Mouse (Mus musculus): ENCODE measurements around the gene Gm3149. TPM values are rescaled to one million over a fixed set of nuclear protein-coding genes. Genes with fewer than 3 reads are reported as not detected.
"Not testable (repeated sequence)": the region's sequence is repeated elsewhere in the genome, so short reads cannot be mapped to it uniquely, and the experiment has no call there.

Gene Gm3149
- polyA plus RNA-seq (2015; fragmentation: Nextera tagmentation; extraction: Ambion mirVana): 0.11 TPM in 1 of 2 replicates, not detected in the other

- not testable (repeated sequence) for H3K27me3 ChIP-seq (ENCODE audit: control insufficient read depth, insufficient read depth, low read length); H3K4me3 ChIP-seq (ENCODE audit: low read depth, low read length); H3K9me3 ChIP-seq (ENCODE audit: control insufficient read depth, low read length); H3K4me2 ChIP-seq (replicated peaks; ENCODE audit: low read depth); H3K36me3 ChIP-seq (ENCODE audit: control insufficient read depth, insufficient read depth, low read length); H3K27ac ChIP-seq (replicated peaks); DNase-seq (ENCODE audit: low spot score); H3K4me1 ChIP-seq (replicated peaks; ENCODE audit: control insufficient read depth, insufficient read depth); H3K9ac ChIP-seq (ENCODE audit: low read length); ATAC-seq (ENCODE audit: low FRiP score, low TSS enrichment)
- WGBS: no CpG with 5 or more reads among the region's 1 CpGs
These were observed at the start of gene Gm3149 for GRCm38 (mm10) chr14:4316983-4317382. Gene Gm3149, plus strand, starts transcription at chr14:4317283.

- WGBS: 92% methylated on average over 2 of the region's 2 CpGs
- not testable (repeated sequence) for H3K4me1 ChIP-seq (replicated peaks; ENCODE audit: control insufficient read depth, insufficient read depth); H3K9ac ChIP-seq (ENCODE audit: low read length); ATAC-seq (ENCODE audit: low FRiP score, low TSS enrichment); H3K27ac ChIP-seq (replicated peaks); DNase-seq (ENCODE audit: low spot score); H3K27me3 ChIP-seq (ENCODE audit: control insufficient read depth, insufficient read depth, low read length); H3K9me3 ChIP-seq (ENCODE audit: control insufficient read depth, low read length); H3K36me3 ChIP-seq (ENCODE audit: control insufficient read depth, insufficient read depth, low read length); H3K4me2 ChIP-seq (replicated peaks; ENCODE audit: low read depth); H3K4me3 ChIP-seq (ENCODE audit: low read depth, low read length)
These were observed 47.7 kb upstream of the Gm3149 start for GRCm38 (mm10) chr14:4269238-4269950.

GRCm38 (mm10) chr14:4279828-4280227, 37.3 kb upstream of the Gm3149 start:
- H3K36me3 ChIP-seq (ENCODE audit: control insufficient read depth, insufficient read depth, low read length); H3K9ac ChIP-seq (ENCODE audit: low read length); H3K4me3 ChIP-seq (ENCODE audit: low read depth, low read length); H3K9me3 ChIP-seq (ENCODE audit: control insufficient read depth, low read length); H3K27ac ChIP-seq (replicated peaks); ATAC-seq (ENCODE audit: low FRiP score, low TSS enrichment); H3K4me1 ChIP-seq (replicated peaks; ENCODE audit: control insufficient read depth, insufficient read depth); DNase-seq (ENCODE audit: low spot score); H3K27me3 ChIP-seq (ENCODE audit: control insufficient read depth, insufficient read depth, low read length); H3K4me2 ChIP-seq (replicated peaks; ENCODE audit: low read depth): not testable (repeated sequence)
- WGBS: 75% methylated on average over 2 of the region's 3 CpGs

GRCm38 (mm10) chr14:4334476-4335080, 17.5 kb downstream of the Gm3149 start, which contains the start of gene 2610042L04Rik:
Gene 2610042L04Rik, plus strand, starts transcription at chr14:4334763.
- peak; percentile 13 for DNase-seq (ENCODE audit: low spot score)
- not testable (repeated sequence) for H3K9ac ChIP-seq (ENCODE audit: low read length); H3K36me3 ChIP-seq (ENCODE audit: control insufficient read depth, insufficient read depth, low read length); H3K27ac ChIP-seq (replicated peaks); ATAC-seq (ENCODE audit: low FRiP score, low TSS enrichment); H3K9me3 ChIP-seq (ENCODE audit: control insufficient read depth, low read length); H3K4me1 ChIP-seq (replicated peaks; ENCODE audit: control insufficient read depth, insufficient read depth); H3K27me3 ChIP-seq (ENCODE audit: control insufficient read depth, insufficient read depth, low read length)
- peak within 1 kb of the TSS; percentile 44 for H3K4me2 ChIP-seq (replicated peaks; ENCODE audit: low read depth)
- WGBS: 6% methylated on average over 21 of the region's 48 CpGs
- H3K4me3 ChIP-seq (ENCODE audit: low read depth, low read length): peak within 1 kb of the TSS; percentile 10; the same call in 1 of the 2 replicates

GRCm38 (mm10) chr14:4335506-4335905, 18.4 kb downstream of the Gm3149 start:
- not testable (repeated sequence) for ATAC-seq (ENCODE audit: low FRiP score, low TSS enrichment); DNase-seq (ENCODE audit: low spot score); H3K36me3 ChIP-seq (ENCODE audit: control insufficient read depth, insufficient read depth, low read length); H3K9me3 ChIP-seq (ENCODE audit: control insufficient read depth, low read length); H3K27ac ChIP-seq (replicated peaks); H3K9ac ChIP-seq (ENCODE audit: low read length); H3K4me1 ChIP-seq (replicated peaks; ENCODE audit: control insufficient read depth, insufficient read depth); H3K4me2 ChIP-seq (replicated peaks; ENCODE audit: low read depth); H3K27me3 ChIP-seq (ENCODE audit: control insufficient read depth, insufficient read depth, low read length); H3K4me3 ChIP-seq (ENCODE audit: low read depth, low read length)
- peak; percentile 49 for TF ChIP-seq CTCF (IDR thresholded peaks at IDR 0.05; ENCODE audit: low read depth)
- 2% methylated on average over 7 of the region's 8 CpGs for WGBS

- H3K36me3 ChIP-seq (ENCODE audit: control insufficient read depth, insufficient read depth, low read length); H3K4me1 ChIP-seq (replicated peaks; ENCODE audit: control insufficient read depth, insufficient read depth); H3K4me3 ChIP-seq (ENCODE audit: low read depth, low read length); H3K4me2 ChIP-seq (replicated peaks; ENCODE audit: low read depth); H3K27me3 ChIP-seq (ENCODE audit: control insufficient read depth, insufficient read depth, low read length); H3K9me3 ChIP-seq (ENCODE audit: control insufficient read depth, low read length); H3K9ac ChIP-seq (ENCODE audit: low read length); H3K27ac ChIP-seq (replicated peaks); ATAC-seq (ENCODE audit: low FRiP score, low TSS enrichment); DNase-seq (ENCODE audit: low spot score): not testable (repeated sequence)
- 90% methylated on average over 3 of the region's 3 CpGs for WGBS
These were observed 51.9 kb downstream of the Gm3149 start for GRCm38 (mm10) chr14:4368991-4369390.

- H3K4me2 ChIP-seq (replicated peaks; ENCODE audit: low read depth); H3K27me3 ChIP-seq (ENCODE audit: control insufficient read depth, insufficient read depth, low read length); H3K27ac ChIP-seq (replicated peaks); ATAC-seq (ENCODE audit: low FRiP score, low TSS enrichment); H3K9me3 ChIP-seq (ENCODE audit: control insufficient read depth, low read length); DNase-seq (ENCODE audit: low spot score); H3K9ac ChIP-seq (ENCODE audit: low read length); H3K36me3 ChIP-seq (ENCODE audit: control insufficient read depth, insufficient read depth, low read length); H3K4me1 ChIP-seq (replicated peaks; ENCODE audit: control insufficient read depth, insufficient read depth); H3K4me3 ChIP-seq (ENCODE audit: low read depth, low read length): not testable (repeated sequence)
- WGBS: 84% methylated on average over 3 of the region's 3 CpGs
These were observed 52.6 kb downstream of the Gm3149 start for GRCm38 (mm10) chr14:4369691-4370090.

Data from stomach, postnatal 0 days (tissue).